Mouse (Mus musculus): ENCODE data around the gene Gm4869. TPM values are rescaled to one million over a fixed set of nuclear protein-coding genes. Genes with fewer than 3 reads are reported as not detected.

Gm4869 gene
- total RNA-seq (2014; rRNA removed) (not detected in 2 replicates), polyA plus RNA-seq (2015; fragmentation: Nextera tagmentation; extraction: Ambion mirVana) (not detected in 2 replicates)

- WGBS, result 89% methylated on average over 5 of the region's 5 CpGs
- ATAC-seq (no peak), DNase-seq (ENCODE audit: low spot score) (no peak)
- Histone ChIP-seq H3K9ac (replicated peaks; ENCODE audit: low read length) (no peak within 1 kb of the TSS), H3K9me3 (ENCODE audit: low read length) (no peaks in the 10 kb centered on the region), H3K4me2 (ENCODE audit: low read depth, low read length) (no peak within 1 kb of the TSS), H3K4me3 (ENCODE audit: low read length) (no peak within 1 kb of the TSS), H3K4me1 (ENCODE audit: insufficient read depth, low read length) (no peaks in the 10 kb centered on the region), H3K27ac (no peak within 1 kb of the TSS), H3K27me3 (ENCODE audit: insufficient read depth, low read length) (no peaks in the 10 kb centered on the region), H3K36me3 (ENCODE audit: insufficient read depth, low read length) (peaks cover 34% of the 10 kb centered on the region)
- no peak for TF ChIP-seq CTCF (IDR thresholded peaks at IDR 0.05; ENCODE audit: low read depth)
Measured at GRCm38 (mm10) chr5:140445345-140445744, at the start of gene Gm4869. Gene Gm4869, plus strand, starts transcription at chr5:140445645.

- WGBS, result 69% methylated on average over 8 of the region's 8 CpGs
- H3K36me3 ChIP-seq (ENCODE audit: insufficient read depth, low read length), result no peaks in the 10 kb centered on the region
Measured at GRCm38 (mm10) chr5:140396166-140396940, 49.1 kb upstream of the Gm4869 start.

GRCm38 (mm10) chr5:140402640-140403270 lies 42.7 kb upstream of the Gm4869 start:
- H3K36me3 ChIP-seq (ENCODE audit: insufficient read depth, low read length), result no peaks in the 10 kb centered on the region
- H3K9me3 ChIP-seq (ENCODE audit: low read length), result no peaks in the 10 kb centered on the region
- H3K4me2 ChIP-seq (ENCODE audit: low read depth, low read length), result no peak overlapping the region
- ATAC-seq (no peak), DNase-seq (ENCODE audit: low spot score) (no peak)
- 79% methylated on average over 4 of the region's 4 CpGs for WGBS
- H3K27ac ChIP-seq, result no peak overlapping the region
- no peak overlapping the region for H3K4me3 ChIP-seq (ENCODE audit: low read length)
- no peak for TF ChIP-seq CTCF (IDR thresholded peaks at IDR 0.05; ENCODE audit: low read depth)
- no peaks in the 10 kb centered on the region for H3K27me3 ChIP-seq (ENCODE audit: insufficient read depth, low read length)
- H3K9ac ChIP-seq (replicated peaks; ENCODE audit: low read length), result no peak overlapping the region
- no peaks in the 10 kb centered on the region for H3K4me1 ChIP-seq (ENCODE audit: insufficient read depth, low read length)

More at GRCm38 (mm10) chr5:140396166-140396940, 49.1 kb upstream of the Gm4869 start:
- H3K27me3 ChIP-seq (ENCODE audit: insufficient read depth, low read length), result no peaks in the 10 kb centered on the region
- TF ChIP-seq CTCF (IDR thresholded peaks at IDR 0.05; ENCODE audit: low read depth), result peak; percentile 64
- ATAC-seq (no peak), DNase-seq (ENCODE audit: low spot score) (peak; percentile 33)
- no peak overlapping the region for H3K4me3 ChIP-seq (ENCODE audit: low read length)
- no peak overlapping the region for H3K27ac ChIP-seq
- no peak overlapping the region for H3K4me2 ChIP-seq (ENCODE audit: low read depth, low read length)
- no peaks in the 10 kb centered on the region for H3K9me3 ChIP-seq (ENCODE audit: low read length)
- H3K9ac ChIP-seq (replicated peaks; ENCODE audit: low read length), result no peak overlapping the region
- H3K4me1 ChIP-seq (ENCODE audit: insufficient read depth, low read length), result no peaks in the 10 kb centered on the region

- H3K9ac ChIP-seq (replicated peaks; ENCODE audit: low read length), result no peak overlapping the region
- no peak overlapping the region for H3K4me3 ChIP-seq (ENCODE audit: low read length)
- H3K36me3 ChIP-seq (ENCODE audit: insufficient read depth, low read length), result no peaks in the 10 kb centered on the region
- no peak for DNase-seq (ENCODE audit: low spot score)
- WGBS, result 91% methylated on average over 6 of the region's 6 CpGs
- no peaks in the 10 kb centered on the region for H3K27me3 ChIP-seq (ENCODE audit: insufficient read depth, low read length)
- H3K9me3 ChIP-seq (ENCODE audit: low read length), result no peaks in the 10 kb centered on the region
- no peak overlapping the region for H3K4me2 ChIP-seq (ENCODE audit: low read depth, low read length)
- no peaks in the 10 kb centered on the region for H3K4me1 ChIP-seq (ENCODE audit: insufficient read depth, low read length)
- no peak for TF ChIP-seq CTCF (IDR thresholded peaks at IDR 0.05; ENCODE audit: low read depth)
- no peak overlapping the region for H3K27ac ChIP-seq
- ATAC-seq, result no peak
Measured at GRCm38 (mm10) chr5:140405126-140405525, 40.3 kb upstream of the Gm4869 start.

- TF ChIP-seq CTCF (IDR thresholded peaks at IDR 0.05; ENCODE audit: low read depth), result no peak
- no peaks in the 10 kb centered on the region for H3K9me3 ChIP-seq (ENCODE audit: low read length)
- no peaks in the 10 kb centered on the region for H3K27me3 ChIP-seq (ENCODE audit: insufficient read depth, low read length)
- WGBS, result 74% methylated on average over 6 of the region's 6 CpGs
- H3K4me1 ChIP-seq (ENCODE audit: insufficient read depth, low read length), result no peaks in the 10 kb centered on the region
- H3K4me3 ChIP-seq (ENCODE audit: low read length), result no peak overlapping the region
- no peak overlapping the region for H3K9ac ChIP-seq (replicated peaks; ENCODE audit: low read length)
- H3K27ac ChIP-seq, result no peak overlapping the region
- no peaks in the 10 kb centered on the region for H3K36me3 ChIP-seq (ENCODE audit: insufficient read depth, low read length)
- H3K4me2 ChIP-seq (ENCODE audit: low read depth, low read length), result no peak overlapping the region
- DNase-seq (ENCODE audit: low spot score), result no peak
- no peak for ATAC-seq
Measured at GRCm38 (mm10) chr5:140406666-140407065, 38.8 kb upstream of the Gm4869 start.

- ATAC-seq, result no peak
- no peaks in the 10 kb centered on the region for H3K27me3 ChIP-seq (ENCODE audit: insufficient read depth, low read length)
Measured at GRCm38 (mm10) chr5:140408801-140409200, 36.6 kb upstream of the Gm4869 start.

GRCm38 (mm10) chr5:140411339-140411738 lies 34.1 kb upstream of the Gm4869 start:
- Histone ChIP-seq H3K9ac (replicated peaks; ENCODE audit: low read length) (no peak overlapping the region), H3K27me3 (ENCODE audit: insufficient read depth, low read length) (no peaks in the 10 kb centered on the region), H3K9me3 (ENCODE audit: low read length) (no peaks in the 10 kb centered on the region), H3K4me1 (ENCODE audit: insufficient read depth, low read length) (no peaks in the 10 kb centered on the region), H3K4me3 (ENCODE audit: low read length) (no peak overlapping the region), H3K27ac (no peak overlapping the region), H3K36me3 (ENCODE audit: insufficient read depth, low read length) (no peaks in the 10 kb centered on the region), H3K4me2 (ENCODE audit: low read depth, low read length) (no peak overlapping the region)
- DNase-seq (ENCODE audit: low spot score) (peak; percentile 59), ATAC-seq (no peak)
- 42% methylated on average over 8 of the region's 8 CpGs for WGBS
- peak; percentile 68 for TF ChIP-seq CTCF (IDR thresholded peaks at IDR 0.05; ENCODE audit: low read depth)

More at GRCm38 (mm10) chr5:140408801-140409200, 36.6 kb upstream of the Gm4869 start:
- Histone ChIP-seq H3K4me2 (ENCODE audit: low read depth, low read length) (no peak overlapping the region), H3K9me3 (ENCODE audit: low read length) (no peaks in the 10 kb centered on the region), H3K4me1 (ENCODE audit: insufficient read depth, low read length) (no peaks in the 10 kb centered on the region), H3K9ac (replicated peaks; ENCODE audit: low read length) (no peak overlapping the region), H3K27ac (no peak overlapping the region), H3K36me3 (ENCODE audit: insufficient read depth, low read length) (no peaks in the 10 kb centered on the region), H3K4me3 (ENCODE audit: low read length) (no peak overlapping the region)
- no peak for TF ChIP-seq CTCF (IDR thresholded peaks at IDR 0.05; ENCODE audit: low read depth)
- no peak for DNase-seq (ENCODE audit: low spot score)
